Mouse (Mus musculus) heart, embryonic 13.5 days (tissue): ENCODE measurements around the gene Esrp2. TPM values are rescaled to one million over a fixed set of nuclear protein-coding genes. Genes with fewer than 3 reads are reported as not detected.

Source experiments
- ATAC-seq: fragments of 200-750 bp; cut with Nextera tagmentation; 2 replicates; pipeline ENCODE4 v1.8.0; 2017; ENCODE audit warnings: moderate TSS enrichment; ENCODE audit not compliant: insufficient number of reproducible peaks, low FRiP score, low TSS enrichment; ENCODE audit errors: extremely low read depth
- H3K27ac ChIP-seq: fragments of 300-500 bp; sonication (generic); replicated peaks from 2 replicates; pipeline ENCODE4 v1.5.1; 2015; ENCODE audit warnings: moderate library complexity, mild to moderate bottlenecking, inconsistent platforms
- H3K27me3 ChIP-seq: fragments of 300-500 bp; sonication (generic); replicated peaks from 2 replicates; pipeline ENCODE4 v1.6.1; 2015; ENCODE audit warnings: mild to moderate bottlenecking, inconsistent platforms
- H3K36me3 ChIP-seq: fragments of 300-500 bp; sonication (generic); 2 replicates; pipeline ENCODE4 v1.6.1; 2015; ENCODE audit warnings: mild to moderate bottlenecking, inconsistent platforms
- H3K4me1 ChIP-seq: fragments of 300-500 bp; sonication (generic); 2 replicates; pipeline ENCODE4 v1.6.1; 2015; ENCODE audit warnings: inconsistent platforms
- H3K4me2 ChIP-seq: fragments of 300-500 bp; sonication (generic); 2 replicates; pipeline ENCODE4 v1.6.1; 2015; ENCODE audit warnings: inconsistent platforms, mild to moderate bottlenecking, moderate library complexity
- H3K4me3 ChIP-seq: fragments of 300-500 bp; sonication (generic); 2 replicates; pipeline ENCODE4 v1.5.1; 2015; ENCODE audit warnings: moderate library complexity, mild to moderate bottlenecking, inconsistent platforms
- H3K9ac ChIP-seq: fragments of 300-500 bp; sonication (generic); 2 replicates; pipeline ENCODE4 v1.6.1; 2015; ENCODE audit warnings: inconsistent platforms, mild to moderate bottlenecking, moderate library complexity
- H3K9me3 ChIP-seq: fragments of 300-500 bp; sonication (generic); 2 replicates; pipeline ENCODE4 v1.6.1; 2016; ENCODE audit warnings: inconsistent platforms
- WGBS: fragments of 180-500 bp; shearing (Covaris S2); methylation state at CpG from one replicate; pipeline ENCODE4 v1.1.7; 2015; ENCODE audit warnings: mixed read lengths; 5-methylcytosine and 5-hydroxymethylcytosine counted together
- polyA plus RNA-seq: library from polyadenylated mRNA; unstranded; fragments of >200 nt; fragmentation: Nextera tagmentation; extraction: Ambion mirVana; gene quantifications from 2 replicates; pipeline ENCODE4 v1.2.1, GENCODE M21; 2015

Esrp2 gene
- polyA plus RNA-seq, 1 experiment from 2014 or later: 1.7 TPM

DNA sequence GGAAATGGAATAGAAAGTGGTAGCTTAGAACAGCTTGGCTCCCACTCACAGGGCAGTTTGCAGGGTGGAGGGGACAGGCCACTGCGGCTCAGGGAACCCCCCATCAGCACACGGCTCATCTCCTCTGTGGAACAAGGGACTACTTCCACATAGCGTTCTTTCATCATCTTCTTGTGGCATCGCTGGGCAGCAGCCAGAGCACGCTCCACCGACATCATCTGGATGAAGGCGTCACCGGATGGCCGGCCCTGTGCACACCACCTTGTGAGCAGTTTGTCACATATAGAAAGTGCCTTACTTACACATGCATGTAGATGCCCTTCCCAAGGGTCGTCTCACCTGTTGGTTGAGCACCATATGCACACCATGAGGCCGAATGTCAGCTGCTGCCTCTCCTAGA lies 4.4 kb downstream of the Esrp2 start:
- Histone ChIP-seq H3K9me3 (no peaks in the 10 kb centered on the region), H3K4me3 (no peak overlapping the region), H3K27me3 (peaks cover 51% of the 10 kb centered on the region), H3K4me2 (no peak overlapping the region), H3K9ac (no peak overlapping the region), H3K4me1 (peaks cover 24% of the 10 kb centered on the region), H3K27ac (no peak overlapping the region), H3K36me3 (peaks cover 55% of the 10 kb centered on the region)
- ATAC-seq: no peak
- 87% methylated on average over 11 of the region's 11 CpGs for WGBS

DNA sequence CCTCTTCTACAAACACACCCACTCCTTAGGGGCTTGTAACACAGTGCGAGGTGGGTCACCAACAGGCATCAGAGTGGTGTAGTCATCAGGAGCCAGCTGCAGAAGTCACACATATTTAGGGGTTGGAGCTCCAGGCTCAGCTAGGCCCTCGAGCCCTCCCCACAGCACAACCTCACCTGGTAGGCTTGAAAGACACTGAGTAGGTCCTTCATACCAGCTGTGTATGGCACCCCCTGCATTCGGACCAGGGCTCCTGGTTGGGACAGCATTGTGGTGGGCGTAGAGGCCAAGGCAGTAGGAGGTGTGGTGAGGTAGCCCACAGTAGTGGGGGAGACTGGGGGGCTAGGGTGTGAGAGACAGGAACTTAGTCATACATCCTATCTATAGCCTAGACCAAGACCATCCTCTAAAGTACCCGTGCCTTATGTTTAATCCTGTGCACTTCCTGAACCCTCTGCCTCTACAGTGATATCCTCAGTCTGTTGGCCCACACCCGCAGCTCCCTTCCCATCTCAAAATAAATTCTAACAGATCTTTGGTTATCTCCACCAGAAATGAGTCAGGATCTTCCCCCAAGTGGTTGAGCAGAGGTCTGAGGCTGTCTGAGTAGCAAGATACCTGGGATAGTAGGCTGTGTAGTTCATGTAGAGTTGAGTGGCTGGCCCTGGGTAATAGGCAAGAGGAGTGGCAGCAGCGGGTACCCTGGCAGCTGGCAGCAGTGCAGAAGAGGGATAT lies 5.1 kb downstream of the Esrp2 start:
- Histone ChIP-seq H3K4me3 (no peak overlapping the region), H3K36me3 (peaks cover 62% of the 10 kb centered on the region), H3K4me2 (no peak overlapping the region), H3K27me3 (peaks cover 44% of the 10 kb centered on the region), H3K9me3 (no peaks in the 10 kb centered on the region), H3K4me1 (peaks cover 17% of the 10 kb centered on the region), H3K9ac (no peak overlapping the region), H3K27ac (no peak overlapping the region)
- ATAC-seq: no peak
- WGBS: 76% methylated on average over 7 of the region's 7 CpGs

DNA sequence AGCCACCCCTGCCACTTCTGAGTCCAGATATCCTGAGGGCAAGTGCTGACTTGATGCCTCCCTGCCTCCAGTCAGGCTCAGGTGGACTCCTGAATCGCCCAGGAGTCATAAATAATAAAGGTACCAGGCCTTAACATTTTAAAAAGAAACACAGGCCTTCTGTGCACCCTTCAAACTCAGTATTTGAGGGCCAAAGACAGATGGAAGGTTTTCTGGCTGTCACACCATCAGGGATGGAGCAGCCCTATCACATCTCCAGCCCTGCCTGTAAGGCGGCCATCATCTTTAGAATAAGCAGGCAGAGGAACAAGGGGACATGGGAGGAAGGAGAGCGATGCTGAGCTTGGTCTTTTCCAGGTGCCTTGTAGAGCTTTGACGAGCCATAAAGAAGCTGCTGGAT lies 5.8 kb downstream of the Esrp2 start:
- Histone ChIP-seq H3K9ac (no peak overlapping the region), H3K27ac (no peak overlapping the region), H3K4me2 (no peak overlapping the region), H3K27me3 (peaks cover 38% of the 10 kb centered on the region), H3K9me3 (no peaks in the 10 kb centered on the region), H3K4me3 (no peak overlapping the region), H3K36me3 (peaks cover 66% of the 10 kb centered on the region), H3K4me1 (peaks cover 11% of the 10 kb centered on the region)
- ATAC-seq: no peak
- WGBS: 88% methylated on average over 4 of the region's 4 CpGs

DNA sequence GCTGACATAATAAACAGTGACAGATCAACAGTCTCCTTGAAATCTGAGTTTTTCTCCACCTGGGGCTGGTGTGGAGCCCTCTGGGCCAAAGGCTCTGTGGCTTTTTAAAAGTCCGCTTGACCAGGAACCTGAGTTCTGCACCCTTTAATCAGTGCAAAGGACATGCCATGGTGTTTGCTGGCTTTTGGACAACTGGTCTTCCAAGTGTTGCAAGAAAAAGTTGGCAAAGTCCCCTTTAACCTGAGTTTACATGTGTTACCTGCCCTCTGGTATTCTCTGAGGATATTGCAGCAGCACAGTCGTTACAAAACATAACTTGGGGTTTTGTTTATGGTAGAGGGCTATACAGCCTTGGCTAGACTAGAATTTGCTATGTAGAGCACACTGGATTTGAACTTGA lies 6.3 kb downstream of the Esrp2 start:
- Histone ChIP-seq H3K27me3 (peaks cover 32% of the 10 kb centered on the region), H3K36me3 (peaks cover 67% of the 10 kb centered on the region), H3K4me2 (no peak overlapping the region), H3K4me3 (no peak overlapping the region), H3K9ac (no peak overlapping the region), H3K27ac (no peak overlapping the region), H3K9me3 (no peaks in the 10 kb centered on the region), H3K4me1 (peaks cover 5% of the 10 kb centered on the region)
- no peak for ATAC-seq
- WGBS: 82% methylated on average over 2 of the region's 2 CpGs

DNA sequence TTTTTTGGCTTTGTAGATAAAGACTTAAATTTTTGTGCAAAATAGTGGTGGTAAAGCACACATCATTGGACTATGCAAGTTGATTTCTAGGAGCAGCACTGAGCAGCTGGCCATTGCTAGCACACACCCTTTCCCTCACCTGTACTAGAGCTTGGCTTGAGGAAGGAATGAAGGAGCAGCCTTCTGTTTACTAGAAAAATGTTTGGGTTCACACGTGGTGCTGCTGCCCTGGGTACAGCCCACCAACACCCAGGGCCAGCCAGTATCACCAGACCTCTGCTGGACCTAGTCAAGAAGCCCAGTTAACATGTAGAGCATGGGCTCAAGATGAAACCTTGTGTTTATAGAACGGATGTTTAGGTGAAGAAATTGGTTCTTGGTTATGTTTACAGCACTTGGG lies 6.8 kb downstream of the Esrp2 start:
- Histone ChIP-seq H3K9me3 (no peaks in the 10 kb centered on the region), H3K4me3 (no peak overlapping the region), H3K27ac (no peak overlapping the region), H3K36me3 (peaks cover 67% of the 10 kb centered on the region), H3K4me1 (peaks cover 1% of the 10 kb centered on the region; the same call in 1 of the 2 replicates), H3K9ac (no peak overlapping the region), H3K4me2 (no peak overlapping the region), H3K27me3 (peaks cover 27% of the 10 kb centered on the region)
- WGBS: 71% methylated on average over 2 of the region's 2 CpGs
- ATAC-seq: no peak

DNA sequence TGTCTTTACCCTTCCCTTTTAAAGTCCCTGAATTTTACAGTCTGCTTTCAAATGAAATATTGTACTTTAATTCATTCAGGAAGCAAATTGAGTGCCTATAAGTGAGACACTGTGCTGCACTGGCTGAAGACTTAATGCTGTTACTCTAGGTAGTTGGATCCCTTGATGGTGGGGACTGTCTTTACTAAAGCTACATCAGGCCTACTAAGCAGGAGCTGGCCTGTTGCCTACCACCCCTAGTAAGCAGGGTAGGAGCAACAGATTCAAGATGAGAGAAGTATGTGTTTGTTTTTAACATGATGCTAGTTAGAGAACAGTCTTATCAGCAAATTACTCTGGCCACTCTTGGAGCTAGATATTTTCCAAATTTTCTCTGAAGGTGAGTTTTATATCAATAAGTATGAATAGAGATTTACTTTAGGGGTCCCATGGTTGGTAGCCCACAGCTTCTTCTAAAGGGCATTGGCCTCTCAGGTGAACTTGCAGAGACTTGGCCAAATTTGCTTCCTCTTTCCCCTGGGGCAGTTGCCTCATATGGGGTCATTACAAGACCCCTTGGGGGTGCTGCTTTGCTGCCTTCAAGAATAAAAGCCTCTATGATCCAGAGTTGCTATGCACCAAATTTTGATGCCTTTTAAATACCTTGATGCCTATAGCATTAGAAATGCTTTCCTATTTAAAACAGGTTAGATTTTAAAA lies 7.4 kb downstream of the Esrp2 start:
- Histone ChIP-seq H3K9ac (no peak overlapping the region), H3K27me3 (peaks cover 21% of the 10 kb centered on the region), H3K27ac (no peak overlapping the region), H3K36me3 (peaks cover 68% of the 10 kb centered on the region), H3K4me1 (no peaks in the 10 kb centered on the region), H3K4me2 (no peak overlapping the region), H3K9me3 (no peaks in the 10 kb centered on the region), H3K4me3 (no peak overlapping the region)
- no peak for ATAC-seq

DNA sequence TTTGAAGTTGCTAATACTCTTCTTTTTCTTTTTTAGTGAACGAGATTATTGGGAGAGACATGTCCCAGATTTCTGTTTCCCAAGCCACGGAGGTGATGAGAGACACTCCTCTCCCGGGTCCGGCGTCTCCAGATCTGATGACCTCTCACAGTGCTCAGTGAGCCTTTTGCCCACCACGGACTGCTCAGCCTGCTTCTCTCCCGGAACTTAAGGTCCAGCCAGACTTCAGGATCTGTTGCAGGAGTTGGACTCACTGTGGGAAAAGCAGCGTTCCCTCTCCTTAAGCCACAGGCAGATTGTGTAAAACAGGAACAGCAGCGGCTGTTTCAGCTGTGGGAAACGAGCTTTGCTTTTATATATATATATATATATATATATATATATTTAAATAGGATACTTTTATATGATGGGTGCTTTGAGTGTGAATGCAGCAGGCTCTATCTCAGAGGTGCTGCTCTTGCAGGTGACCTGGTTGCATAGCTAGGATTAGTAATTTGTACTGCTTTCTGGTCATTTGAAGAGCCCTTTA lies 8.8 kb downstream of the Esrp2 start:
- no peak for ATAC-seq
- no peaks in the 10 kb centered on the region for H3K4me1 ChIP-seq
- WGBS: 82% methylated on average over 10 of the region's 10 CpGs
- H3K9ac ChIP-seq: no peak overlapping the region
- no peak overlapping the region for H3K27ac ChIP-seq
- peaks cover 7% of the 10 kb centered on the region; the same call in 1 of the 2 replicates for H3K27me3 ChIP-seq
- H3K4me3 ChIP-seq: no peak overlapping the region
- no peak overlapping the region for H3K4me2 ChIP-seq
- peaks cover 76% of the 10 kb centered on the region for H3K36me3 ChIP-seq
- H3K9me3 ChIP-seq: no peaks in the 10 kb centered on the region

DNA sequence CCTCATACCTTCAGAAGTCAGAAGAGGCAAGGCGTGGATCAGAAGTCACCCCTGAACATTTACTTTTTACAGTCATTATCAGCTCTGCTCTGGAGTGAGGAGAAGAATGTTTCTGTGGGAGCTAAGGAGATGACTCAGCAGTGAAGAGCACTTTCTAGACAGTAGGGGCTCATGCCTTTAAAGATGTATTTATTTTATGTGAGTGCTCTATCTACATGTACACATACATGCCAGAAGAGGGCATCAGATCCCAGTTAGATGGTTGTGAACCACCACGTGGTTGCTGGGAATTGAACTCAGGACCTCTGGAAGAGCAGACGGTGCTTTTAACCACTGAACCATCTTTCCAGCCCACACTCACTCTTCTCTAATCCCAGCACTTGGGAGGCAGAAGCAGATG lies 9.7 kb downstream of the Esrp2 start:
- no peak overlapping the region for H3K4me3 ChIP-seq
- no peak overlapping the region for H3K4me2 ChIP-seq
- H3K27ac ChIP-seq: no peak overlapping the region
- no peaks in the 10 kb centered on the region for H3K27me3 ChIP-seq
- ATAC-seq: no peak
- H3K4me1 ChIP-seq: no peaks in the 10 kb centered on the region
- WGBS: 70% methylated on average over 3 of the region's 3 CpGs
- no peaks in the 10 kb centered on the region for H3K9me3 ChIP-seq
- H3K9ac ChIP-seq: no peak overlapping the region
- H3K36me3 ChIP-seq: peaks cover 72% of the 10 kb centered on the region

DNA sequence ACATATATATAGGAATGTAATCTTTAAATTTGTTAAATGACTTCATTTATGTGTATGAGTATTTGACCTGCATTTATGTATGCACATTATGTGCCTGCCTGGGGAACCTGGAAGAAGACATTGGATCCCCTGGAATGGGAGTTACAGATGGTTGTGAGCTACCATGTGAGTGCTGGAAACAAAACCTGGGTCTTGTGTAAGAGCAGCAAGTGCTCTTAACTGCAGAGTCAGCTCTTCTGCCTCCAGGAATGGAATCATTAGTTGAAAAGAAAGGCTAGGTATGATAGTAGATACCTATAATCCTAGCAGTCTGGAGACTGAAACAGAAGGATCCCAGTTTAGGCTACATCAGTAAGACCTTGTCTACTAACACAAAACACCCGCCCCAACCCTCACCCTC lies 10.7 kb downstream of the Esrp2 start:
- Histone ChIP-seq H3K27ac (no peak overlapping the region), H3K9ac (no peak overlapping the region), H3K4me1 (no peaks in the 10 kb centered on the region), H3K9me3 (no peaks in the 10 kb centered on the region), H3K4me3 (no peak overlapping the region), H3K4me2 (no peak overlapping the region), H3K27me3 (no peaks in the 10 kb centered on the region), H3K36me3 (peaks cover 68% of the 10 kb centered on the region)
- 90% methylated on average over 1 of the region's 1 CpGs for WGBS
- ATAC-seq: no peak

DNA sequence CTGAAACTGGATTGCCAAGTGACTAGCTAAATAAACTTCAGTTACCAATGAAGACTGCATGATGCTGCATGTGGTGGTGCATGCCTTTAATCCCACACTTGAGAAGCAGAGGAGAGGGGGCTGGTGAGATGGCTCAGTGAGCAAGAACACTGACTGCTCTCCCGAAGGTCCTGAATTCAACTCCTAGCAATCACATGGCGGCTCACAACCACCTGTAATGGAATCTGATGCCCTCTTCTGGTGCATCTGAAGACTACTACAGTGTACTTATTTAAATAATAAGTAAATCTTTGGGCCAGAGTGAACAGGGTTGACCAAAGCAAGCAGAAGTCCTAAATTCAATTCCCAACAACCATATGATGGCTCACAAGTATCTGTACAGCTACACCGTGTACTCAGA lies 13.3 kb downstream of the Esrp2 start:
- H3K36me3 ChIP-seq: peaks cover 66% of the 10 kb centered on the region
- H3K4me3 ChIP-seq: no peak overlapping the region
- no peaks in the 10 kb centered on the region for H3K9me3 ChIP-seq
- no peaks in the 10 kb centered on the region for H3K27me3 ChIP-seq
- ATAC-seq: no peak
- H3K27ac ChIP-seq: no peak overlapping the region
- no peak overlapping the region for H3K9ac ChIP-seq
- WGBS: 90% methylated on average over 3 of the region's 3 CpGs
- H3K4me2 ChIP-seq: no peak overlapping the region
- no peaks in the 10 kb centered on the region for H3K4me1 ChIP-seq

DNA sequence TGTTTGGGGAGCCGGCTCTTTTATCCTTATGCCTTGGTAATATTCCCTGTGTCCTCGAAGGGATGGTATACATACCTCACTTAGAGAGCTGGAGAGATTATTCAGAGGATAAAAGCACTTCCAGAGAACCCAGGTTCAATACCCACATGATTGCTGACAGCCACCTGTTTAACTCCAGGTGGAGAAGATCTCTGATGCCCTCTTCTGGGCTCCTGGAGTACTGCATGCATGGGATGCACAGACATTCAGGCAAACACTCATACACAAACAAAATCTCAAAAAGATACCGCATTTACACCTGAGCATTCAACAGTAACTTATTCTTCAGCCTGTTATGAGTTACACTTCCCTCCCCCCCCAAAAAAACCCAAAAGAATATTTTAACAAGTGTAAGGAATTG lies 20.9 kb downstream of the Esrp2 start:
- WGBS: 95% methylated on average over 3 of the region's 3 CpGs
- no peaks in the 10 kb centered on the region; the same call in 1 of the 2 replicates for H3K4me1 ChIP-seq
- peaks cover 66% of the 10 kb centered on the region for H3K36me3 ChIP-seq
- ATAC-seq: no peak
- no peak overlapping the region for H3K4me3 ChIP-seq
- no peaks in the 10 kb centered on the region for H3K9me3 ChIP-seq
- no peak overlapping the region for H3K4me2 ChIP-seq
- H3K9ac ChIP-seq: no peak overlapping the region
- no peaks in the 10 kb centered on the region for H3K27me3 ChIP-seq
- no peak overlapping the region for H3K27ac ChIP-seq

DNA sequence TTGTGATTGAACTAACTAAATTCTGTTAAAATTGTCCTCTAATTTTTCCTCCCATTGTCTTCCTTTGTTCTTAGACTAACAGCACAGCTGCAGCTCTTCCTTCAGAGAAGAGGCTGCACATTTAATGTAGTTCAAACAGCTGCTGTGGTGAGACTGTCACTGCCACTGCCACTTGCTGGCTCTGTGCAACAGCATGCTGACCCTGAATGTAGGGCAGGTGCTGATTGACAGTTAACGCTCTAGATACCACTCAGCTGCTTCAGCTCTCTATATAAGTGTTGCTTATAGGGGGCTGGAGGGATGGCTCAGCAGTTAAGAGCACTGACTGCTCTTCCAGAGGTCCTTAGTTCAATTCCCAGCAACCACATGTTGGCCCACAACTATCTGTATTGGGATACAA lies 24.3 kb downstream of the Esrp2 start:
- Histone ChIP-seq H3K27ac (no peak overlapping the region), H3K9me3 (no peaks in the 10 kb centered on the region), H3K4me1 (no peaks in the 10 kb centered on the region; the same call in 1 of the 2 replicates), H3K36me3 (peaks cover 77% of the 10 kb centered on the region), H3K27me3 (no peaks in the 10 kb centered on the region), H3K9ac (no peak overlapping the region), H3K4me3 (no peak overlapping the region), H3K4me2 (no peak overlapping the region)
- 68% methylated on average over 1 of the region's 1 CpGs for WGBS
- no peak for ATAC-seq
